Mouse (Mus musculus) C2C12 (cell line): Measurements from ENCODE around the gene Uhrf1bp1l.

Experiments used
- CEBPB ChIP-seq: IDR thresholded peaks from one replicate; pipeline ENCODE4 v1.6.1; 2011; ENCODE audit warnings: low read depth, mild to moderate bottlenecking, control low read depth, moderate library complexity
- CTCF ChIP-seq: IDR thresholded peaks from one replicate; pipeline ENCODE4 v1.5.1; 2011; ENCODE audit not compliant: control insufficient read depth, insufficient read depth, insufficient read length
- MAX ChIP-seq: IDR thresholded peaks from one replicate; pipeline ENCODE4 v1.6.1; 2011; ENCODE audit warnings: mild to moderate bottlenecking, control low read depth
- USF1 ChIP-seq: IDR thresholded peaks from one replicate; pipeline ENCODE4 v1.6.1; 2011; ENCODE audit warnings: low read depth, mild to moderate bottlenecking, control low read depth, moderate library complexity

- TF ChIP-seq USF1: no peak
- no peak for TF ChIP-seq CTCF
- no peak for TF ChIP-seq MAX
- no peak for TF ChIP-seq CEBPB
Observed at GRCm38 (mm10) chr10:89819146-89819545, 74.4 kb downstream of the Uhrf1bp1l start.
